Mouse (Mus musculus) bone marrow, adult 2 months (tissue): Measurements from ENCODE around the gene Ssr1.

Source experiments
- CTCF ChIP-seq: fragments of 200-500 bp; IDR thresholded peaks from 2 replicates; pipeline ENCODE4 v1.5.1; 2011; ENCODE audit warnings: low read length, control low read depth; ENCODE audit not compliant: control insufficient read depth, insufficient read depth
- POLR2A ChIP-seq: fragments of 200-500 bp; IDR thresholded peaks from 2 replicates; pipeline ENCODE4 v1.6.1; 2011; ENCODE audit warnings: low read depth, mild to moderate bottlenecking, control low read depth, low read length, borderline replicate concordance; ENCODE audit not compliant: control insufficient read depth

GRCm38 (mm10) chr13:37924461-37924948, 69.5 kb downstream of the Ssr1 start:
- TF ChIP-seq CTCF, result no peak
- TF ChIP-seq POLR2A, result no peak
